Mouse (Mus musculus): ENCODE results near the gene Cntn4. TPM values are rescaled to one million over a fixed set of nuclear protein-coding genes. Genes with fewer than 3 reads are reported as not detected.

The Cntn4 gene
- polyA plus RNA-seq, 1 experiment from 2014 or later: 26.7 TPM

DNA sequence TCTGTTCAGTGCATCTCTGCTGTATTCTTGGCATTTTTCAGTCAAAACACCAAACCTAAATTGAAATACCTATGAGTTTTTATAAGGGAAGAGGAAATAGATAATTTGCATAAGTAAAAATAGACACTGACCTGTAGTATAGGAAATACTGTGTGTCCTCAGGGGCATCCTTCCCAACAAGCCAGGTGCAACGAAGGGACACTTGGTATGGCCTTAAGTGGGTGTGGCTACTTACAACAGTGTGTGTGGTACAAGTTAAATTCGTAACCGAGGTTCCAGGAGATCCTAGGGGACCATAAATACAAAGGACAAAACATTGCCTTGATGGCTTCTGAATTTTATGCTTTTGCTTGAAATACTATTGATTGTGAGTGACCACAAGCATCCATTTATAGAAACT is 1060.8 kb downstream of the Cntn4 start:
- Histone ChIP-seq H3K4me3 (ENCODE audit: low read length) (no peak overlapping the region), H3K9me3 (ENCODE audit: control insufficient read depth, low read length) (no peaks in the 10 kb centered on the region), H3K27me3 (replicated peaks; ENCODE audit: control insufficient read depth, insufficient read depth, low read length) (no peaks in the 10 kb centered on the region), H3K27ac (ENCODE audit: low read depth, low read length) (no peak overlapping the region), H3K9ac (ENCODE audit: low read depth, low read length) (no peak overlapping the region), H3K4me1 (ENCODE audit: control insufficient read depth, insufficient read depth, low read depth, low read length) (no peaks in the 10 kb centered on the region), H3K4me2 (ENCODE audit: low read length) (no peak overlapping the region), H3K36me3 (ENCODE audit: control insufficient read depth, insufficient read depth, low read length) (no peaks in the 10 kb centered on the region)
- ATAC-seq: no peak
- WGBS: 83% methylated on average over 3 of the region's 3 CpGs

- WGBS: 95% methylated on average over 1 of the region's 1 CpGs
- no peaks in the 10 kb centered on the region for H3K9me3 ChIP-seq (ENCODE audit: control insufficient read depth, low read length)
- no peaks in the 10 kb centered on the region for H3K27me3 ChIP-seq (replicated peaks; ENCODE audit: control insufficient read depth, insufficient read depth, low read length)
- H3K4me1 ChIP-seq (ENCODE audit: control insufficient read depth, insufficient read depth, low read depth, low read length): no peaks in the 10 kb centered on the region
- no peak for ATAC-seq
- H3K9ac ChIP-seq (ENCODE audit: low read depth, low read length): no peak overlapping the region
- H3K36me3 ChIP-seq (ENCODE audit: control insufficient read depth, insufficient read depth, low read length): no peaks in the 10 kb centered on the region
- H3K27ac ChIP-seq (ENCODE audit: low read depth, low read length): no peak overlapping the region
- H3K4me2 ChIP-seq (ENCODE audit: low read length): no peak overlapping the region
- H3K4me3 ChIP-seq (ENCODE audit: low read length): no peak overlapping the region
These were observed 1062.9 kb downstream of the Cntn4 start for GRCm38 (mm10) chr6:106740244-106740825.

GRCm38 (mm10) chr6:106743556-106744233 is 1066.2 kb downstream of the Cntn4 start:
- WGBS: 70% methylated on average over 7 of the region's 7 CpGs
- Histone ChIP-seq H3K27ac (ENCODE audit: low read depth, low read length) (no peak overlapping the region), H3K9me3 (ENCODE audit: control insufficient read depth, low read length) (no peaks in the 10 kb centered on the region), H3K4me3 (ENCODE audit: low read length) (no peak overlapping the region), H3K4me2 (ENCODE audit: low read length) (no peak overlapping the region), H3K36me3 (ENCODE audit: control insufficient read depth, insufficient read depth, low read length) (no peaks in the 10 kb centered on the region), H3K9ac (ENCODE audit: low read depth, low read length) (no peak overlapping the region), H3K4me1 (ENCODE audit: control insufficient read depth, insufficient read depth, low read depth, low read length) (no peaks in the 10 kb centered on the region), H3K27me3 (replicated peaks; ENCODE audit: control insufficient read depth, insufficient read depth, low read length) (no peaks in the 10 kb centered on the region)
- ATAC-seq: no peak

- no peaks in the 10 kb centered on the region for H3K4me1 ChIP-seq (ENCODE audit: control insufficient read depth, insufficient read depth, low read depth, low read length)
- ATAC-seq: no peak
- 86% methylated on average over 7 of the region's 7 CpGs for WGBS
- H3K9ac ChIP-seq (ENCODE audit: low read depth, low read length): no peak overlapping the region
- no peak overlapping the region for H3K4me3 ChIP-seq (ENCODE audit: low read length)
- H3K9me3 ChIP-seq (ENCODE audit: control insufficient read depth, low read length): no peaks in the 10 kb centered on the region
- no peak overlapping the region for H3K4me2 ChIP-seq (ENCODE audit: low read length)
- H3K27ac ChIP-seq (ENCODE audit: low read depth, low read length): no peak overlapping the region
- H3K27me3 ChIP-seq (replicated peaks; ENCODE audit: control insufficient read depth, insufficient read depth, low read length): no peaks in the 10 kb centered on the region
- H3K36me3 ChIP-seq (ENCODE audit: control insufficient read depth, insufficient read depth, low read length): no peaks in the 10 kb centered on the region
These were observed 1068.4 kb downstream of the Cntn4 start for GRCm38 (mm10) chr6:106745673-106746394.

- Histone ChIP-seq H3K27me3 (replicated peaks; ENCODE audit: control insufficient read depth, insufficient read depth, low read length) (no peaks in the 10 kb centered on the region), H3K4me3 (ENCODE audit: low read length) (no peak overlapping the region), H3K36me3 (ENCODE audit: control insufficient read depth, insufficient read depth, low read length) (no peaks in the 10 kb centered on the region), H3K9ac (ENCODE audit: low read depth, low read length) (no peak overlapping the region), H3K27ac (ENCODE audit: low read depth, low read length) (no peak overlapping the region), H3K9me3 (ENCODE audit: control insufficient read depth, low read length) (no peaks in the 10 kb centered on the region), H3K4me1 (ENCODE audit: control insufficient read depth, insufficient read depth, low read depth, low read length) (no peaks in the 10 kb centered on the region), H3K4me2 (ENCODE audit: low read length) (no peak overlapping the region)
- 94% methylated on average over 5 of the region's 5 CpGs for WGBS
- ATAC-seq: no peak
These were observed 1069.8 kb downstream of the Cntn4 start for GRCm38 (mm10) chr6:106747251-106747650.

GRCm38 (mm10) chr6:106747804-106748203 is 1070.3 kb downstream of the Cntn4 start:
- Histone ChIP-seq H3K36me3 (ENCODE audit: control insufficient read depth, insufficient read depth, low read length) (no peaks in the 10 kb centered on the region), H3K4me3 (ENCODE audit: low read length) (no peak overlapping the region), H3K27me3 (replicated peaks; ENCODE audit: control insufficient read depth, insufficient read depth, low read length) (no peaks in the 10 kb centered on the region), H3K9ac (ENCODE audit: low read depth, low read length) (no peak overlapping the region), H3K27ac (ENCODE audit: low read depth, low read length) (no peak overlapping the region), H3K9me3 (ENCODE audit: control insufficient read depth, low read length) (no peaks in the 10 kb centered on the region), H3K4me1 (ENCODE audit: control insufficient read depth, insufficient read depth, low read depth, low read length) (no peaks in the 10 kb centered on the region), H3K4me2 (ENCODE audit: low read length) (no peak overlapping the region)
- no peak for ATAC-seq
- WGBS: 75% methylated on average over 3 of the region's 3 CpGs
